Mouse (Mus musculus): Measurements from ENCODE around the gene Foxj1. TPM values are rescaled to one million over a fixed set of nuclear protein-coding genes. Genes with fewer than 3 reads are reported as not detected.
"Not testable (repeated sequence)": the region's sequence is repeated elsewhere in the genome, so short reads cannot be mapped to it uniquely, and the experiment has no call there.

The Foxj1 gene
- polyA plus RNA-seq, 1 experiment from 2014 or later: 69.8 TPM

DNA sequence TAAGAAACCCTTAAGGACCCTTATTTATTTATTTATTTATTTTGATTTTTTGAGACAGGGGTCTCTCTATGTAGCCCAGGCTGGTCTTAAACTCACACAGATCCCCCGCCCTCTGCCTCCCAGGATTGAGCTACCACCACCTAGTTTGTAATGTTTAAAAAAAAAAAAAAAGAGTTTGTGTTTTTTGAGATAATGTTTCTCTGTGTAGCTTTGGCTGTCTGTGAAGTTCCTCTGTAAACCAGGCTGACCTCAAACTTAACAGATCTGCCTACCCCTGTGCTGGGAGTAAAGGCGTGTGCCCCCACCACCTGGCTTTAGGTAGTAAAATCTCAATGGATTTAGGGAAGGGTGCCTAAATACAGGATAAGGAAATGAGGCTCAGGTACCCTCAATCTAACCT, 30.9 kb upstream of the Foxj1 start:
- ATAC-seq (ENCODE audit: insufficient number of reproducible peaks, low FRiP score, low TSS enrichment, low read depth): no peak
- H3K4me2 ChIP-seq (replicated peaks): no peak overlapping the region

DNA sequence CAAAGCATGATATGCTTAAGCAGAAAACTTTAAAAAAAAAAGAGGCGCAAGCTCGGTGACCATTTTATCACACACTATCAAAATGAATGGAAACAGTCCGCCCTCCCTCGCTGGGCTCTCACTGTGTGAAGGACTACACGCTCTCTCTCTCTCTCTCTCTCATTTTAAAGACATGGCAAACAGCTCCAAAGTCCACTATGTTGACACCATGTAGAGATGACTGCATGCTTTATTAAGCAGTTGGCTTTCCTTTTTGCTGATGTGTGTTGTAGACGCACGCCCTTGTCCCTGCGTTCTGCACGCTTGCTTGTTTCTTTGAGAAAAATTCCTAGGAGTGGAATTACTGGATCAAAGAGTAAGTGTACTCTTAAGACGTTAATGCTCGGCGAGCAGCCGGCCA, 30.2 kb upstream of the Foxj1 start:
- Histone ChIP-seq H3K9me3 (replicated peaks) (no peaks in the 10 kb centered on the region), H3K27me3 (no peaks in the 10 kb centered on the region), H3K27ac (replicated peaks) (no peak overlapping the region), H3K36me3 (no peaks in the 10 kb centered on the region), H3K4me1 (no peaks in the 10 kb centered on the region), H3K9ac (no peak overlapping the region), H3K4me2 (replicated peaks) (no peak overlapping the region), H3K4me3 (replicated peaks) (no peak overlapping the region)
- no peak for ATAC-seq (ENCODE audit: insufficient number of reproducible peaks, low FRiP score, low TSS enrichment, low read depth)
- WGBS: 46% methylated on average over 13 of the region's 13 CpGs

More for the DNA sequence above, 30.9 kb upstream of the Foxj1 start:
- Histone ChIP-seq H3K27ac (replicated peaks) (no peak overlapping the region), H3K4me1 (no peaks in the 10 kb centered on the region), H3K4me3 (replicated peaks) (no peak overlapping the region), H3K27me3 (no peaks in the 10 kb centered on the region), H3K9me3 (replicated peaks) (no peaks in the 10 kb centered on the region), H3K9ac (no peak overlapping the region), H3K36me3 (no peaks in the 10 kb centered on the region)
- 79% methylated on average over 2 of the region's 2 CpGs for WGBS

DNA sequence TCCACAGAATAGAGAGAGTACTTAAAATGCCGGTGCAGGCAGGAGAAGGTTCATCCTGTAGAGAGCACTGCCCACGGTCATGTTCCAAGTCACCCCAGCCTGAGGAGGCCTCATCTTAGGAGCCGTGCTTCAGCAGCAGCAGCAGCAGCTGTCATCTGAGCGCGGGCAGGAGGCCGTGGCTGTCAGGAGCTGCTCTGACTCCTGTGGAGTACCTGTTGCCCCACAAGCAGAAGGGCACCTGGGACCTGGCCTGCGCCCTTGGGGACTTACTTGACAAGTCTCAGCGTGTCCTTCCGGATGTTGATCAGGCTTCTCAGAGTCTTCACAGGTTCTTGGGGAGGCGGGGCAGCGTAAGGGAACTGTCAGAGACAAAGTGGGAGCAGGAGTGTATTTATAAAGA, 26.8 kb upstream of the Foxj1 start:
- no peak overlapping the region for H3K9ac ChIP-seq
- no peak overlapping the region for H3K27ac ChIP-seq (replicated peaks)
- no peak overlapping the region for H3K4me3 ChIP-seq (replicated peaks)
- H3K4me2 ChIP-seq (replicated peaks): no peak overlapping the region
- 48% methylated on average over 11 of the region's 11 CpGs for WGBS
- no peaks in the 10 kb centered on the region for H3K27me3 ChIP-seq
- H3K36me3 ChIP-seq: peaks cover 13% of the 10 kb centered on the region; the same call in 1 of the 2 replicates
- no peaks in the 10 kb centered on the region for H3K4me1 ChIP-seq
- peak; percentile 32; the same call in 1 of the 2 replicates for ATAC-seq (ENCODE audit: insufficient number of reproducible peaks, low FRiP score, low TSS enrichment, low read depth)
- no peaks in the 10 kb centered on the region for H3K9me3 ChIP-seq (replicated peaks)

DNA sequence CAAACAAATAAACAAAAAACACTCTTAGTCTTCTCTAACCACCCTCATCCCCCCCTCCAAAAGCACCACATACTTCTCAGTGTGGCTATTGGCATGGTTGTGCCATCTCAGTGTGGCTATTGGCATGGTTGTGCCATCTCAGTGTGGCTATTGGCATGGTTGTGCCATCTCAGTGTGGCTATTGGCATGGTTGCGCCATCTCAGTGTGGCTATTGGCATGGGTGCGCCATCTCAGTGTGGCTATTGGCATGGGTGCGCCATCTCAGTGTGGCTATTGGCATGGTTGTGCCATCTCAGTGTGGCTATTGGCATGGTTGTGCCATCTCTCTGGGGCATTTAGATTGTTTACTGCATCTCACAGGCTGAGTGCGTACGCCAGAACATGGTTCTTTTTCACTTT, 25.7 kb upstream of the Foxj1 start:
- ATAC-seq (ENCODE audit: insufficient number of reproducible peaks, low FRiP score, low TSS enrichment, low read depth); H3K4me1 ChIP-seq; H3K9me3 ChIP-seq (replicated peaks); H3K4me2 ChIP-seq (replicated peaks); H3K9ac ChIP-seq; H3K27ac ChIP-seq (replicated peaks); H3K27me3 ChIP-seq; H3K4me3 ChIP-seq (replicated peaks): not testable (repeated sequence)
- peaks cover 14% of the 10 kb centered on the region for H3K36me3 ChIP-seq
- 95% methylated on average over 5 of the region's 5 CpGs for WGBS

DNA sequence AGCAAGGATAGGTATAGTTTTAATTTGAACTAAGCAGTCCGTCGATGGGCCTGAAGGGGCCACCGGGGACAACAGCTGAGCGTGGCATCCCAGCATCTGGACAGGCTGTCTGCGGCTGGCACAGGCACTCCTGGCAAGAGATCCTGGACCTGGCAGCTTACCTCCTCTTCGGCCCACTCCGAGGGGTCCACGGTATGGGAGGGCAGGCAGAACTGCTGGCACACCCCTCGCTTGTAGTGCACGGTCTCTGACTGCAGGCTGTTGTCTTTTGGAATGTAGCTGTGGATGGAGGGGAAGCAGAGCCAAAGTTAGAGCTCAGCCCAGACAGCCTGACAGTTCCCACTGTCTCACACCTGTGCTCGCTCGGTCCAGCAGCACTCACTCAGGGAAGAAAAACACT, 24.5 kb upstream of the Foxj1 start:
- no peak overlapping the region for H3K4me2 ChIP-seq (replicated peaks)
- H3K36me3 ChIP-seq: peaks cover 22% of the 10 kb centered on the region
- 77% methylated on average over 12 of the region's 12 CpGs for WGBS
- H3K27ac ChIP-seq (replicated peaks): peak overlapping the region; percentile 48; the same call in 1 of the 2 replicates
- no peaks in the 10 kb centered on the region for H3K9me3 ChIP-seq (replicated peaks)
- H3K4me3 ChIP-seq (replicated peaks): no peak overlapping the region
- no peaks in the 10 kb centered on the region for H3K27me3 ChIP-seq
- no peak overlapping the region for H3K9ac ChIP-seq
- no peaks in the 10 kb centered on the region for H3K4me1 ChIP-seq
- ATAC-seq (ENCODE audit: insufficient number of reproducible peaks, low FRiP score, low TSS enrichment, low read depth): peak; percentile 60

DNA sequence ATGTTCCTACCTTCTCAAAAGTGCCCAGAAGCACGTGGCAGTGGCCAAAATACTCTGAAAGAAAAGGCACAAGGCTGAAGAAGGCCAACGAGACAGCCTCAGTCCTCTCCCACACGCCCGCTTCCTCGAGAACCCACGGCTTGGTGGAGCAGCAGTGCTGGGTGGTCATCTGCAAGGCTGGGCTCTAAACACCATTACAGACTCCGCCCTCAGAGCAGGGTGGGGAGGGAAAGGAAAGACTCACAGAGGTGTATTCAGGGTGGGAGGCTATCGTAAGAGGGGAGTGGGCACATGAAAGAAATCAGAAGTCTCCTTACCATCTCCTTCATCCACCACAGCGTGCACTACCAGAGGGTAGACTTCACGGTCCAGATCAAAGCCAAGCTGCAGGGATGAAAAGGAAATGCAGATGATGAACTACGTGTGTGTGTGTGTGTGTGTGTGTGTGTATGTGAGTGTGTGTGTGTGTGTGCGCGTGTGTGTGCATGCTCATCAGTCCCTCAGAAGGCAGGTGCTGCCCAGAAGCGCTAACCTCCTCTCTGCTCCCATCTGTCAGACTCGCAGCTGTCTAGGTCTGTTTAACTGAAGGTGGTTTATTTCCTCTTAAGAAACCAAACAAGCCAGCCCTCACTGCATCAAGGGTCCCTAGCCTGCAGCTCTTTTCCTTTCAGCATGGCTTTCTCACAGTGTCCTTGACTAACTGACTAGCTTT, 23.9 kb upstream of the Foxj1 start:
- H3K27me3 ChIP-seq: no peaks in the 10 kb centered on the region
- no peak overlapping the region for H3K4me3 ChIP-seq (replicated peaks)
- 69% methylated on average over 15 of the region's 15 CpGs for WGBS
- no peak overlapping the region for H3K4me2 ChIP-seq (replicated peaks)
- peak overlapping the region; percentile 48; the same call in 1 of the 2 replicates for H3K27ac ChIP-seq (replicated peaks)
- no peak overlapping the region for H3K9ac ChIP-seq
- H3K4me1 ChIP-seq: no peaks in the 10 kb centered on the region
- ATAC-seq (ENCODE audit: insufficient number of reproducible peaks, low FRiP score, low TSS enrichment, low read depth): peak; percentile 31; the same call in 1 of the 2 replicates
- peaks cover 23% of the 10 kb centered on the region for H3K36me3 ChIP-seq
- no peaks in the 10 kb centered on the region for H3K9me3 ChIP-seq (replicated peaks)

DNA sequence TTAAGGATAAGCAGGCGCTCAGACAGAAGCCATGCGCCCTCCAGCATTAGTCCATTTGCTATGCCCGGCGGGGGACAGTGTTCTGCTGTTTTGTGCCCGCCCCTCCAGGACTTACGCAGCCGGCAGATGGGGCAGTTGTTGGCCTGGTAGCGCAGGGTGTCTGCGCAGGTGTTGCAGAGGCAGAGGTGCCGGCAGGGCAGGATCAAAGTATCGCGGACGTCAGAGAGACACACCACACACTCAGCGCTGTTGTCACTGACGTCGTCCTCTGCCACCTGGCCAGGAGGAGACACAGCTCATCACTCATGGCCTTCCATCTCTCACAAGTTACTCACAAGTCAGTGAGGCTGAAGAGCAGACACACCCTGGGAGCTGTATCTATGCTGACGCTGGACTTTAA, 19.3 kb upstream of the Foxj1 start:
- H3K9me3 ChIP-seq (replicated peaks): no peaks in the 10 kb centered on the region
- ATAC-seq (ENCODE audit: insufficient number of reproducible peaks, low FRiP score, low TSS enrichment, low read depth): no peak
- no peak overlapping the region for H3K4me3 ChIP-seq (replicated peaks)
- H3K36me3 ChIP-seq: peaks cover 23% of the 10 kb centered on the region
- no peaks in the 10 kb centered on the region for H3K4me1 ChIP-seq
- H3K27ac ChIP-seq (replicated peaks): no peak overlapping the region
- WGBS: 36% methylated on average over 17 of the region's 17 CpGs
- no peak overlapping the region for H3K4me2 ChIP-seq (replicated peaks)
- H3K27me3 ChIP-seq: no peaks in the 10 kb centered on the region
- H3K9ac ChIP-seq: no peak overlapping the region

DNA sequence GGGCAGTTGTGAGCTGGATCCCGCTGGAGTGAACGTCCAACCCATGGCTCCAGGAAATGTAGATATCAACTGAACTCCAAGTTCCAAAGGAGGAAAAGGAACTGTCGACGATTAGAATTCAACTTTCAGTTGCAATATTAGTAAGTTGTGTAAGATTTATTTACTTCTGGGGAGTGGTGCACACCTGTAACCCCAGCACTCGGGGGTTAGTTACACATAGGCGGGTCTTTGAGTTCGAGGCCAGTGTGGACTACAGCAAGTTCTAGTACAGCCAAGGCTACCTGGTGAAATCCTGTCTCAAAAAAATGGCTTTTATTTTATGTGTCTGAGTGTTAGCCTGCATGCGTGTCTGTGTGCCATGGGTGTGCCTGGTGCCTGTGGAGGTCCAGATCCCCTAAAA, 18.3 kb upstream of the Foxj1 start:
- no peaks in the 10 kb centered on the region for H3K4me1 ChIP-seq
- no peaks in the 10 kb centered on the region for H3K27me3 ChIP-seq
- H3K36me3 ChIP-seq: peaks cover 22% of the 10 kb centered on the region
- H3K9ac ChIP-seq: no peak overlapping the region
- no peak overlapping the region for H3K27ac ChIP-seq (replicated peaks)
- H3K4me2 ChIP-seq (replicated peaks): no peak overlapping the region
- H3K9me3 ChIP-seq (replicated peaks): no peaks in the 10 kb centered on the region
- H3K4me3 ChIP-seq (replicated peaks): no peak overlapping the region
- 84% methylated on average over 8 of the region's 8 CpGs for WGBS
- ATAC-seq (ENCODE audit: insufficient number of reproducible peaks, low FRiP score, low TSS enrichment, low read depth): no peak

DNA sequence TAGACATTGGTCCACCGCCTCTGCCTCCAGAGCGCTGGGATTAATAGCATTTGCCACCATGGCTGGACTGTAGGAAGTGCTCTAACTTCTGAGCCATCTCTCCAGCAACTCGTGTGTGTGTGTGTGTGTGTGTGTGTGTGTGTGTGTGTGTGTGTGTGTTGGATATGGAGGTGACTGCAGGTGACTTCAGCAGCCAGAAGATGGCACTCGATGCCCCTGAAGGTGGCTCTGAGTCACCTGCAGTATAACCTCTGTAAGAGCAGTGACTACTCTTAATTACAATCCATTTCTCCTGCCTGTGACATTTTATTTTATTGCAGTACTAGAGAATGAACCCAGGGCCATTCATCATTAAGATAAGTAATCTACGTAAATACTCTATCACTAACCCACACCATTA, 16.1 kb upstream of the Foxj1 start:
- H3K4me1 ChIP-seq: no peaks in the 10 kb centered on the region
- no peaks in the 10 kb centered on the region for H3K9me3 ChIP-seq (replicated peaks)
- H3K27me3 ChIP-seq: no peaks in the 10 kb centered on the region
- peaks cover 19% of the 10 kb centered on the region for H3K36me3 ChIP-seq
- ATAC-seq (ENCODE audit: insufficient number of reproducible peaks, low FRiP score, low TSS enrichment, low read depth): no peak
- WGBS: 90% methylated on average over 5 of the region's 5 CpGs
- H3K4me3 ChIP-seq (replicated peaks): no peak overlapping the region
- H3K9ac ChIP-seq: no peak overlapping the region
- no peak overlapping the region for H3K27ac ChIP-seq (replicated peaks)
- no peak overlapping the region for H3K4me2 ChIP-seq (replicated peaks)

DNA sequence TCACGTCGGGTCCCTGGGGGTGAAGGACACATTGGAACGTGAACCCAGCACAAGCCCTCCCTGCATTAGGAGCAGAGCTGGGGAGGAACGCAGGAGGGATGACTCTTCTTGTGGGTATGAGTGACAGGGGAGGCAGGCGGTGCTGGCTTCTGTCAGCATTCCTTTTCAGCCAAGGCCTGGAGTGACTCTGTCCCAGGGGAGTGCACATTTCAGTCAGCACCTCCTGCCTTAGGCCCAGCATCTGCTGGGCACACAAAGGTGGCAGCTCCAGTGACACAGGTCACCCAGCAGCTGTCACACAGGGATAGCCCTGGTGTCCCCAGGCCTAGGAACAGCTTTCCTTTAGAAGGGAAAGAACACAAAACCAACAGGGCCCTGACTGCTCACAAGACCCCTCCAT, 12.8 kb upstream of the Foxj1 start:
- WGBS: 59% methylated on average over 5 of the region's 5 CpGs
- Histone ChIP-seq H3K4me3 (replicated peaks) (no peak overlapping the region), H3K4me2 (replicated peaks) (no peak overlapping the region), H3K4me1 (no peaks in the 10 kb centered on the region), H3K27ac (replicated peaks) (no peak overlapping the region), H3K27me3 (no peaks in the 10 kb centered on the region), H3K9ac (no peak overlapping the region), H3K9me3 (replicated peaks) (no peaks in the 10 kb centered on the region), H3K36me3 (peaks cover 25% of the 10 kb centered on the region)
- peak; percentile 26; the same call in 1 of the 2 replicates for ATAC-seq (ENCODE audit: insufficient number of reproducible peaks, low FRiP score, low TSS enrichment, low read depth)

DNA sequence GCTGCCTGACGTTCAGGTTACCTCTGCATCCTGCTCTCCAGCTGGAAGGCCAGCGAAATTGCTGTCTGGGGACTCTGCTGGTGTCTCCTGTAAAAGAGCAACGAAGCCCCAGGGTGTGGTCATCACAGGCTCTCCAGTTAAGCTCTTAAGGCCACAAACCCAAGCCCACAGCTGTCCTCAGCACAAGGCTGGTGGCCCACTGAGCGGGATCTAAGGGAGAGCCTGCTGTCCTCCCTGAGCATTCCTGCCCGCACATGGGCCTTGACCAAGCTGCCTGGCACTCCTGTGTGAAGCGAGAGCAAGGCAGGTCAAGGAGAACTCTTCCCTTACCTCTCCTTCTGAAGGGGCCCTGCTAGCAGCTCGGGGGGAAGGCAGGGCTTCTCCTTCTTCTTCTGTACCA, 11.8 kb upstream of the Foxj1 start:
- Histone ChIP-seq H3K36me3 (peaks cover 28% of the 10 kb centered on the region), H3K27ac (replicated peaks) (no peak overlapping the region)

More for the DNA sequence above, 11.8 kb upstream of the Foxj1 start:
- H3K4me2 ChIP-seq (replicated peaks): no peak overlapping the region
- no peak overlapping the region for H3K9ac ChIP-seq
- H3K9me3 ChIP-seq (replicated peaks): no peaks in the 10 kb centered on the region
- 72% methylated on average over 7 of the region's 7 CpGs for WGBS
- H3K4me3 ChIP-seq (replicated peaks): no peak overlapping the region
- H3K4me1 ChIP-seq: no peaks in the 10 kb centered on the region
- H3K27me3 ChIP-seq: no peaks in the 10 kb centered on the region
- ATAC-seq (ENCODE audit: insufficient number of reproducible peaks, low FRiP score, low TSS enrichment, low read depth): no peak
